Mouse (Mus musculus): ENCODE results near the gene Slc13a4.

The Slc13a4 gene

GRCm38 (mm10) chr6:35302581-35302980 lies 5.3 kb downstream of the Slc13a4 start:
- DNase-seq (ENCODE audit: low spot score in 2 of 2): no peak

GRCm38 (mm10) chr6:35298323-35298722 lies 9.6 kb downstream of the Slc13a4 start:
- DNase-seq (ENCODE audit: low spot score in 2 of 2): no peak

- DNase-seq (ENCODE audit: low spot score in 2 of 2): no peak
These were observed 10.3 kb downstream of the Slc13a4 start for GRCm38 (mm10) chr6:35297516-35298227.

GRCm38 (mm10) chr6:35297001-35297400 lies 10.9 kb downstream of the Slc13a4 start:
- no peak for DNase-seq (ENCODE audit: low spot score in 2 of 2)

- DNase-seq (ENCODE audit: low spot score in 2 of 2): no peak
These were observed 13.0 kb downstream of the Slc13a4 start for GRCm38 (mm10) chr6:35294964-35295363.

- no peak for DNase-seq (ENCODE audit: low spot score in 2 of 2)
These were observed 18.3 kb downstream of the Slc13a4 start for GRCm38 (mm10) chr6:35289676-35290075.

- no peak for DNase-seq (ENCODE audit: low spot score in 2 of 2)
These were observed 19.0 kb downstream of the Slc13a4 start for GRCm38 (mm10) chr6:35288920-35289319.

DNA sequence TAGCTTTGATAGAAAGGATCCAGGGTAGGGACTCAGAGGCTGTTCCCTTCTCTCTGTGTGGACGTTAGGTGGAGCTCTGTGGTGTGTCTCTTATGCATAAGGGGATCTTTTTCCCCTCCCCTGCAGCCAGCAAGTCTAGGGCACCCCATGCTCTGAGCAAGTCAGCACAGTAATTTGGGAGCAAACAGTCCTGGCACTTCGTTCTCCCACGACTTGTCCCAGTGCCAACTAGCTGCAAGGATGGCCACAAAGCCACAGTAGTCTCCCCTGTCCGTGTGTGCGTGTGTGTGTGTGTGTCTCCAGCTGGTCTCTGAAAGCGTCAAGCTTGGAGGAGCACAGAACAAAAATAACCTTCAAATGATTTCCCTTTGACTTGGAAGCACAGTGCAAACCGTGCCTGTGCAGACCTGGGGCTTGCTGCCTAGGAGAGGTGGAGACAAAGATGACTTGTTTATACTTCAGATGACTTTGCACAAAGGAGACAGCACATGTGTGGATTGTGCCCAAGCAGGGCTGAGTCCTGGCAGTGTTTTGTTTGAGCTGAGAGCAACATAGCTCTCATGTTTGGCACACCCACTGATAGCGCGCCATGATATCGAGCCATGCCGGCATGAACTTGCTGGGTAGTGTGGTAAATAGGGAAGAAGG lies 19.7 kb downstream of the Slc13a4 start:
- DNase-seq (ENCODE audit: low spot score in 2 of 2): peak; percentile 16 to 26

DNA sequence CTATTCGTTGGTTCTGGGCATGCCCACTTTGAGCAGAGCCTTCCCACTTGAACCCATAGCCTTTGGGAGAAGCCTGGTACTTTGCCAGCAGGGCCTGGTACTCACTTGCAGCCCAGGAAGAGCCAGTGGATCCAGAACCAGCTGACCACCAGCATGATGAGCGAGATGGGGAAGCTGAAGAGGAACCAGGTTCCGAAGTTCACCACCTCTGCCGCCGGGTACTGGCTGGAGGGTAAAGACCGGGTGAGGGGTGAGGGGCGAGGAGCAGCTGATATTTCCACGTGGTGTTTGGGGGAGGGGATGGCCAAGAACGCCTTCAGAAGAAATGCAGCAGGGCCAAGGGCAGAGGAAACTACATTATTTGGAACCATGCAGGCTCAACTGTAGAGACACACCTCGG lies 28.6 kb downstream of the Slc13a4 start:
- no peak for DNase-seq (ENCODE audit: low spot score in 2 of 2)

DNA sequence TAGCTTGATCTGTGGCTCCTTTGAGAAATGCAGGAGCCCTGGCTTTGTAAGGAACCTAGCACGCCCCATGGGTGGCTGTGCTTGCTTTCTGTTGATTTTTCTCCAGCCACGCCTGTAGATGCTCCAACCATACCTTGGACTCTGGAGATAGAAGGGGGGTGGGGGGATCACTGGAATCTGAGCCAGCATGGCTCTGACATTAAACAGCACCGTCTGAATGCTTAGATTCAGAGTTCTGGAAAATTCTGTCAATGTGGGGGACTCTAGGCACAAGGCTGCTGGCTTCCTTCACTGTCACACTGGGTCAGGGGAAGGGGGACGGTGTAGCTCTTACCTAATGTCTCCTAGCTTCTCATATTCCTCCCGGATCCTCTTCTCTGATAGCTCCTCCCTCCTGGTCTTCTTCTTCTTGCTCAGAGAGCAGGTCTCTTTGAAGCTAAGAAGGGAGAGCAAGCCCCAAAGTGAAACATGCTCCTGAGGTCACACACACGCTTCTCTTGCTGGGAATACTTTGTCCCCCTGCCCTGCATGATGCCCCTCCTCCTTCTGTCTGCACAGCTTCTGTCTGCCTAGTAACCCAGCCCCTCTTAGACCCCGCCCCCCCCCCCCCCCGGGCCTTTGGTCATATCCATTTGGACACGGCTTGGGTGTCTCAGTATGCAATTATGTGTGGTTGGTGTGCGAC lies 29.9 kb downstream of the Slc13a4 start:
- no peak for DNase-seq (ENCODE audit: low spot score in 2 of 2)

GRCm38 (mm10) chr6:35273391-35274082 lies 34.4 kb downstream of the Slc13a4 start:
- no peak for DNase-seq (ENCODE audit: low spot score in 2 of 2)

- DNase-seq (ENCODE audit: low spot score in 2 of 2): no peak
These were observed 35.8 kb downstream of the Slc13a4 start for GRCm38 (mm10) chr6:35271868-35272765.

DNA sequence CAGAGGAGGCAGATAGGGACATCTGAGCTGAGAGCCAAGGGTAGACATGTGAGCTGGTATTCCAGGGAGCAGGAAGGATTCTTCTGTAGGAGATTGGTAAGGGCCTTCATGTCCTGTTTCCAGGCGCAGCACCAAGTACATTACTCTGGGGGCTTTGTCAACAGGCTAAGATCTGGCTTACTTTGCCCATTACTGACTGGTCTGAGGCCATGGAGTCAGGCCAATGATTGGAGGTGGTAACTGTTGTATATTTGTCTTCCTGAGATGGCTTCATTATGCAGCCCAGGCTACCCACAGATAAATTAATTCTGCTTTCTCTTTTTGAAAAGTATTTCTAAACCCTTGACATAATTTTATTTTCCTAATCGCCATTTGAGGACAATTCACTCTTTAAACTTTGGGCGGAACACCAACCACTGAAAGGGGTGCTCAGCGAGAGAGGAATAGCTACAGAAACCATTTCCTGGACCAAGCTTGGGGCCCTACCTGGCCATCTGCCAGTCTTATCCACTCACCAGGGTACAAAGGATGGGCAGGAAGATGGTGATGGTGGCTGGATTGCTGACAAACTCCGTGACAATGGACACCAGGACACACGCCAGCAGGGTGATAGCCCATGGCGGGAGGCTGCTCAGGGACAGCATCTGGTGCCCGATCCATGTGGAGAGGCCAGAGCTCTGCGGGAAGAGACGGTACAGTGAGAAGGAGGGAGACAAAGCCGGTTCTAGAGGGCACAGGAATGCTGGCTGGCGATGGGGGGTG lies 36.7 kb downstream of the Slc13a4 start:
- no peak for DNase-seq (ENCODE audit: low spot score in 2 of 2)

GRCm38 (mm10) chr6:35269643-35270042 lies 38.3 kb downstream of the Slc13a4 start:
- no peak for DNase-seq (ENCODE audit: low spot score in 2 of 2)

DNA sequence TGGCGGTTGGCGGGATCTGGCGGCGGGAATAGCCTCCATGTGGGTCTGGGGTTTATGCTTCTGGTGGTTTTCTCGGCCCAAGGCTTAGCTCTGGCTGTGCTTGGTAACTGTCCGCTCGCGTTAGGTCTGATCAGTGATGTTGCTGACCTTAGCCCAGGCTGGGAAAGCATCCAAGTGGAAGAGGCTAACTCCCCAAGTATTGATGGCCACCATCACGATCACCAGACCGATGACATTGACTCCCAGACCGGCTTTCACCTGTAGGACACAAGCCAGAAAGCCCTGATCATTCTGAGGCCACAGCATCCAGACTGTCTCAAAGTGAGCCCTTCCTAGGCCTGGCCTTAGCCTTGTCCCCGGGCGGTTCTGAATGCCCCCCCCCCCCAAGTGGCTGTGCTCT lies 39.2 kb downstream of the Slc13a4 start:
- DNase-seq (ENCODE audit: low spot score in 2 of 2): no peak

DNA sequence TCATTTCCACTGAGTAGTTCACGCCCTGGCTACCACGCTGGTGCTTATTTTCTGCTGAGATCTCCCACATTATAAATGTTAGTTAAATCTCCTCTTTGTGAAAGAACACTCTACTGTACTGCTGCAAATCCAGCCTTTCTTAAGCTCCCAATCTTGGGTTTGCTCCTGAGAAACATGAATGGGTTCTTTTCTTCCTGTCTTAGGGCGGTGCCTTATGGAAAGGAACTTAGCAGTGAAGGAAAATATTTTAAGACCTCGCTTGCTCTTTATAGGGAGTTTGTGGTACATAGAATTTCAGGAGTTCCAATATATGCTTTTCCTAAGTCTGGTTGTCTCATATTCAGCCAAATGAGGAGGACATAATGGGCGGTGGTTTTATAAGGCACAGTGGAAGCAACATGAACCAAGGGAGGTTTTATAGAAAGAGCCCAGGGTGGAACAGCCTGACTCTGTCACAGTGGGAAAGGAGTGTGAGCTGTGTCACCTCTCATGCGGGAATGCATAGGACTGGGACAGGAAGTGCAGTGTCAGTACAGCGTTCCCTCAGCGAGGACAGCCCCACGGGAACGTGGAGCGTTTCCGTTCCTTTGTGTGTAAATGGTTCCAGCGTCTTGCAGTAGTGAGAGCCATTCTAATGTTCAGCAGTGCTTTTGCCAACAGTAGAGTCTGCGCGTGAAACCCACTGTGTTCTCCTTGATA lies 42.2 kb downstream of the Slc13a4 start:
- no peak for DNase-seq (ENCODE audit: low spot score in 2 of 2)

- DNase-seq (ENCODE audit: low spot score in 2 of 2): no peak
These were observed 47.4 kb downstream of the Slc13a4 start for GRCm38 (mm10) chr6:35260531-35260930.

- no peak for DNase-seq (ENCODE audit: low spot score in 2 of 2)
These were observed 48.4 kb downstream of the Slc13a4 start for GRCm38 (mm10) chr6:35259526-35259925.

DNA sequence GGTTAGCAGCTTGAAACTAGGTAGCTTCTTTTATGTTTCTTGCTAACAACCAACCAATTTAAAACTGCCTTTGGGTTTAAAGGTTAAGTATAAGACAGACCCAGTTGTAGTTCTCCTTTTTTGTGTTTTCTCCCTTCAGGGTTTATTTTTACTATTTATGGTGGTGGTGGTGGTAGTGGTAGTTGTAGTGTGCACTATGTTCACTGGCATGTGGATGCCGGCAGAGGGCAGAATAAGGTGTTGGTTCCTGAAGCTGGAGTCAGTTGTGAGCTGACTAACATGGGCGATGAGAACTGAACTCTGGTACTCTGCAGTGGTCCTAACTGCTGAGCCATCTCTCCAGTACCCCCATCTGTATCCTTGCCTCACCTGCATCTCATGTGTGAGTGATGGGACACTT lies 49.0 kb downstream of the Slc13a4 start:
- no peak for DNase-seq (ENCODE audit: low spot score in 2 of 2)

DNA sequence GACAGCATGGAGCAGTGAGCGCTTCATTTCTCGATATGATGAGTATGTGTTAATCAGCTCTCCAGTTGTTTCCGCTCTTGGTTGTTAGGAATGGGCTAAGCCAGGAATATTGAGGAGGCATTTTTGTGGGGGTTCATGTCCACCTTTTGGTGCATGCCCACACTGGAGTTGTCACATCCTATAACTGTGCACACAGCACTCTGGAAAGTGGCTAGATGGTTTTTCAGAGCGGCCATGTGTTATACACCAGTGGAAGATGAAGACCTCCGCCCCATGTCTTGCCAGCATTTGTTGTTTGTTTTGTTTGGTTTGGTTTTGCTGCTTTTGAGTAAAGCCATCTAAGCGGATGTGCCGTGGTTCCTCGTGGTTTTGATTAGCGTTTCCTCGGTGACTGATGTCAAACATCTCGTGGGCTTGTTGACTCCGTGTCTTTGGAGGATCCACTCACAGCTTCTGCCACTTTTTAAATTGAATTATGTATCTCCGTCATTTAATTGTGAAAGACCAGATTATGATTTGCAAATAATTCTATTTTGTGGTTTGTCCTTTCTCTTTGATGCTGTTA lies 50.2 kb downstream of the Slc13a4 start:
- peak in 1 of 2 experiments; percentile 34 for DNase-seq (ENCODE audit: low spot score in 2 of 2)

Measured in spleen, postnatal 10 days (tissue).